Mouse (Mus musculus) heart, postnatal 0 days (tissue): Measurements from ENCODE around the gene Syngr1. TPM values are rescaled to one million over a fixed set of nuclear protein-coding genes. Genes with fewer than 3 reads are reported as not detected.

Experiments used
- ATAC-seq: fragments of 200-750 bp; cut with Nextera tagmentation; 2 replicates; pipeline ENCODE4 v1.8.0; 2017; ENCODE audit warnings: low read depth, moderate number of reproducible peaks, moderate library complexity; ENCODE audit not compliant: insufficient read depth
- DNase-seq: peaks from one replicate; pipeline ENCODE4 v3.0.0-alpha.2; 2016; ENCODE audit warnings: low spot score
- H3K27ac ChIP-seq: fragments of 300-500 bp; sonication (generic); 2 replicates; pipeline ENCODE4 v1.5.1; 2014; ENCODE audit warnings: low read depth, mild to moderate bottlenecking
- H3K27me3 ChIP-seq: fragments of 300-500 bp; sonication (generic); 2 replicates; pipeline ENCODE4 v1.6.1; 2014; ENCODE audit warnings: low read length, mixed read lengths; ENCODE audit not compliant: control insufficient read depth, insufficient read depth
- H3K36me3 ChIP-seq: fragments of 300-500 bp; sonication (generic); replicated peaks from 2 replicates; pipeline ENCODE4 v1.6.1; 2014; ENCODE audit warnings: low read length, mixed read lengths; ENCODE audit not compliant: control insufficient read depth, insufficient read depth
- H3K4me1 ChIP-seq: fragments of 300-500 bp; sonication (generic); 2 replicates; pipeline ENCODE4 v1.6.1; 2014; ENCODE audit warnings: antibody characterized with exemption; ENCODE audit not compliant: control insufficient read depth, insufficient read depth
- H3K4me2 ChIP-seq: fragments of 300-500 bp; sonication (generic); 2 replicates; pipeline ENCODE4 v1.6.1; 2014; ENCODE audit warnings: low read depth, mild to moderate bottlenecking, low read length, moderate library complexity
- H3K4me3 ChIP-seq: fragments of 300-500 bp; sonication (generic); 2 replicates; pipeline ENCODE4 v1.5.1; 2014; ENCODE audit warnings: low read depth, low read length
- H3K9ac ChIP-seq: fragments of 300-500 bp; sonication (generic); replicated peaks from 2 replicates; pipeline ENCODE4 v1.6.1; 2014; ENCODE audit warnings: low read depth, low read length, mixed read lengths
- H3K9me3 ChIP-seq: fragments of 300-500 bp; sonication (generic); replicated peaks from 2 replicates; pipeline ENCODE4 v1.6.1; 2016; ENCODE audit warnings: low read length; ENCODE audit not compliant: control insufficient read depth
- CTCF ChIP-seq: IDR thresholded peaks from 2 replicates; pipeline ENCODE4 v1.5.1; 2016; ENCODE audit warnings: antibody characterized with exemption, control low read depth, low read depth
- EP300 ChIP-seq: IDR thresholded peaks from 2 replicates; pipeline ENCODE4 v1.6.1; 2016; ENCODE audit warnings: antibody characterized with exemption, low read depth
- WGBS: fragments of 180-500 bp; shearing (Covaris S2); extraction: QIAGEN DNeasy Blood & Tissue Kit; methylation state at CpG from one replicate; pipeline ENCODE4 v1.1.7; 2014; 5-methylcytosine and 5-hydroxymethylcytosine counted together
- polyA plus RNA-seq: library from polyadenylated mRNA; unstranded; fragments of >200 nt; fragmentation: Nextera tagmentation; extraction: Ambion mirVana; gene quantifications from 2 replicates; pipeline ENCODE4 v1.2.1, GENCODE M21; 2015
- total RNA-seq: library from RNA; depleted of rRNA; stranded (reverse); fragments of >200 nt; gene quantifications from 2 replicates; pipeline ENCODE4 v1.2.3, GENCODE M21; 2014; ENCODE audit warnings: low replicate concordance

Syngr1 gene
- total and polyA plus RNA-seq, 2 experiments from 2014 or later, result 140 to 144 TPM

DNA sequence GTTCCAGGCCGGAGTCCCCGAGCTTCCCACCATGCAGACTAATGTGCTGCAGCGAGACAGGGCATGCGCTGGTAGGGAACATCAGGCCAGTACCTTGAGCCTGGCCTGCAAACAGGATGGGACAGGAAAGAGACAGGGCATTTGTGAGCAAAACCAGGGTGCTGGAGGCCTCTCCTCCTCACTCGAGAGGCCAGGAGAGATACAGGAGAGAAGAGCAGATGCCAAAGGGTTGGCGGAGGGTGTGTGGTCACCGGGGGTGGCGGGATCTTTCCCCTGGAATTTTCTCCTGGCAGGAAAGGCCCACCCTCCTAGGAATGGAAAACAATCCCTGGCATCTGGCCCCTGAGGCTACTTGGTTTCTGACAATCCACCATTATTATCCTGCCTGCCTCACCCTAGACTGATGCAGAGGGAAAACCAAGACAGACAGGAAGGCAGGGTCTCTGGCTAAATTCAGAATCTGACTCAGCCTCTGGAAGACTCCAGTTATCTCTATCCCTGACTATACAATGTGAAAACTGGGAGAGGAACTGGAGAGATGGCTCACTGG lies 21.0 kb upstream of the Syngr1 start:
- Histone ChIP-seq H3K27me3 (no peaks in the 10 kb centered on the region), H3K4me3 (no peak overlapping the region), H3K4me2 (no peak overlapping the region), H3K9me3 (no peaks in the 10 kb centered on the region), H3K9ac (no peak overlapping the region), H3K27ac (peak overlapping the region; percentile 36), H3K4me1 (peaks cover 22% of the 10 kb centered on the region), H3K36me3 (no peaks in the 10 kb centered on the region)
- WGBS, result 44% methylated on average over 8 of the region's 8 CpGs
- TF ChIP-seq EP300 (no peak), CTCF (no peak)
- DNase-seq, result no peak
- no peak for ATAC-seq

DNA sequence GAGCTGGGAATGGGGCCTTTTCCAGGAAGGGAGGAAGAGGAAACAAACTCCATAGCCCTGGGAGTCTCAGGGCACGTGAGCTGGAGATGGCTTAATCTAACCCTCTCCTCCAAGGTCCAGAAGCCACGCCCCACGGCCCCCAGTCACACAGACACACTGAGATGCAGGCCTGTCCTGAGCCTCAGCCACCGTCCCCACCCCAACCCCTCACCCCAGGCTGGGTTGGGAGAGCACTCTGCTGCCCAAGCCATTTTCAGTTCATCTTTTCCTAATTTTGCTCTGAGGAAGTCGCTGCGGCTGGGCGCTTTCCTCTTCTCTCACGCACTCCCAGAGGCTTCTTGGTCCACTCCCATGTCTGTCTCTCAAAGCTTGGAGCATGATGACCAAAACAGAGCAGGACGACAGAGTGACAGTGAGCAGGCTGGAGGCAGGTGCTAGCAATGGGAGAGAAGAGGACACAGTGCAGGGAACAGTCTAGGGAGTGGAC lies 19.1 kb upstream of the Syngr1 start:
- Histone ChIP-seq H3K9ac (no peak overlapping the region), H3K9me3 (no peaks in the 10 kb centered on the region), H3K36me3 (peaks cover 2% of the 10 kb centered on the region), H3K4me1 (peaks cover 22% of the 10 kb centered on the region), H3K27ac (peak overlapping the region; percentile 41), H3K4me3 (no peak overlapping the region), H3K27me3 (no peaks in the 10 kb centered on the region), H3K4me2 (no peak overlapping the region)
- no peak for TF ChIP-seq CTCF
- TF ChIP-seq EP300, result no peak
- ATAC-seq (peak; percentile 10; the same call in 1 of the 2 replicates), DNase-seq (no peak)
- 32% methylated on average over 9 of the region's 9 CpGs for WGBS

DNA sequence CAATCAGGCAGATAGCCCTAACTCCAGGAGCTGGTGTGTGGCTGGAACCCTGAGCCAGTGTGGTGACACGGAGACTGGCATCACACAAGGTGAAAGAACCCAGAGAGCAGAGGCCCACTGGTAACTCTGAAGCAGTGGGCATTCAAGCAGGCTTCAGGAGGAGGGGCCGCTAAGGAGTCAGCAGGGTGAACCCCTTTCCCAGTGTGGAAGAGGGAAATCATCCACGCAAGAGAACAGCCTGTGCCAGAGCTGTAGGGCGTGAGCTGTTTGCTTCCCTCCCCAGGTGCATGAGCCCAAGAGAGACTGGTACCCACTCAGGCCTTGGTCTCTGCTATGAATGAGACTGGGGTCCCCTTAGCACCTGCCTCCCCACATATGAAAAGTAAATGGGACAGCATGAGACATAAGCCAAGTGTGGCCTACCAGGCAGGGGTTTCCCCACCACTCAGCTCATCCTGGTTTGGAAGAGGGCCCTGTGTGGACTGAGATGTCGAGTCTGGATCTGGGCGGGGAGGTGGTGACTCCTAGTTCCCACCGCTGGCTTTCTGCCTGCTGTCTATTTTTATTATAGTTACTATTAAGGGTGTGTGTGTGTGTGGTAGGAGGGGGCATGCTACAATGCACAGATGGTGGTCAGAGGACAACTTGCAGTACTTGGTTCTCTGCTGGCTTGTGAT lies 18.4 kb upstream of the Syngr1 start:
- H3K4me2 ChIP-seq, result no peak overlapping the region
- no peak overlapping the region for H3K9ac ChIP-seq
- no peaks in the 10 kb centered on the region for H3K9me3 ChIP-seq
- 54% methylated on average over 7 of the region's 7 CpGs for WGBS
- H3K27me3 ChIP-seq, result no peaks in the 10 kb centered on the region
- ATAC-seq (peak; percentile 8; the same call in 1 of the 2 replicates), DNase-seq (no peak)
- peaks cover 9% of the 10 kb centered on the region for H3K36me3 ChIP-seq
- TF ChIP-seq CTCF (no peak), EP300 (no peak)
- peak overlapping the region; percentile 41 for H3K27ac ChIP-seq
- H3K4me1 ChIP-seq, result peaks cover 22% of the 10 kb centered on the region
- H3K4me3 ChIP-seq, result no peak overlapping the region

DNA sequence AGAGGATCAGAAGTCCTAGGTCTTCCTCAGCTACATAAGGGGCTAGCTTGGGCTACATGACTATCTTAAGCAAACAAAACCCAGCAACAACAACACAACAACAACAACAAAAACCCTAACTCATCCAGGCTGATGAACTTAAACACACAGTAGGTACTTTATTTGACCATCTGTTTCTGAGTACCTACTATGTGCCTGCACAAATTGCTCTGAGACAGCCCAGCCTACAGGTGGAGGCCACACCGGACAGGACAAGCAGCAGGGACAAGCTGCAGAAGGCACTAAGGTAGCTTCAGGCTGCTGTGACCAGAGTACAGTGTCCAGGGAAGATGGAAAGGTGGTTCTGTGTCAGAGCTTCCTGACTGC lies 17.9 kb upstream of the Syngr1 start:
- Histone ChIP-seq H3K36me3 (peaks cover 14% of the 10 kb centered on the region), H3K27ac (no peak overlapping the region), H3K27me3 (no peaks in the 10 kb centered on the region), H3K9ac (no peak overlapping the region), H3K4me1 (peaks cover 22% of the 10 kb centered on the region), H3K4me2 (no peak overlapping the region), H3K4me3 (no peak overlapping the region), H3K9me3 (no peaks in the 10 kb centered on the region)
- no peak for DNase-seq
- WGBS, result 96% methylated on average over 1 of the region's 1 CpGs
- no peak for TF ChIP-seq EP300
- no peak for TF ChIP-seq CTCF
- no peak for ATAC-seq

DNA sequence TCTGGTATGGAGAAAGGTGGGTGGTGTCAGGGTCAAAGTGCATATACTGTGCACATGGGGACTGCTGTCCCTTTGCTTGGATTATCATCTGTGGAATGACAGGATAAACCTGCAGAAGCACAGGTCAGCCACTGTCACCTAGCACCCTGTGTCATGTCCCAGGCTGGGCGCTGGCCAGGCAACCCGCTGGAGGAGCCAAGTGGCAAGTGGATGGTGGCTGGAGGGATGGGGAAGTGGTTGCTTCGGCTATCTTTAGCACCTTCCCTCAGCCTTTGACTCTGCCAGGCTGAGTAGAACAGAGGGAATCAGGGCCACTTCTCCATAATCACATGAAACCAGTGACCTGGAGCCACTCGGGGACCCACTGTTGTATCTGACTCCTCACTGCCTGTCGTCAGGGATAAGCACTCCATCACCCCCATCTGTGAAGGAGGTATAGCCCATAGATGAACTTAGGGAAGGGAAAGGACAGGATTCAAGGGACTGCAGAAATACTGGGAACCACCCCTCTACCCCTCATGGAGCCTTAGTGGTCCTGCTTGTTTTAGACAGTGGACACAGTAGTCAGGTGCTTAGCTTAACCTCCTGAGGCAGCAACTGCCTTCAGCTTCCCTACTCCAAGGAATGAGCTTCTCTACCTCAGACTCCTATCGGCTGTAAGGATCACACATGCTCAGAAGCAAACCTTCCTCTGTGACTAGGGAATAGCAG lies 16.3 kb upstream of the Syngr1 start:
- Histone ChIP-seq H3K9ac (0 out of 2 replicates have a peak overlapping the region, but pooled peaks have one; percentile 6), H3K4me3 (no peak overlapping the region), H3K36me3 (peaks cover 30% of the 10 kb centered on the region), H3K27ac (peak overlapping the region; percentile 31; the same call in 1 of the 2 replicates), H3K9me3 (no peaks in the 10 kb centered on the region), H3K4me2 (no peak overlapping the region), H3K27me3 (no peaks in the 10 kb centered on the region), H3K4me1 (peaks cover 22% of the 10 kb centered on the region)
- 38% methylated on average over 6 of the region's 6 CpGs for WGBS
- DNase-seq (no peak), ATAC-seq (0 out of 2 replicates have a peak, but pooled peaks have one; percentile 15)
- TF ChIP-seq EP300 (no peak), CTCF (no peak)
